Mouse (Mus musculus) fat pad, adult 2 months (tissue): ENCODE results near the gene Gm49318.

Experiments used
- DNase-seq: peaks from one replicate; pipeline ENCODE4 v3.0.0-alpha.2; 2011; ENCODE audit warnings: low read depth, low spot score; ENCODE audit errors: extremely low read depth

Gm49318 gene

DNA sequence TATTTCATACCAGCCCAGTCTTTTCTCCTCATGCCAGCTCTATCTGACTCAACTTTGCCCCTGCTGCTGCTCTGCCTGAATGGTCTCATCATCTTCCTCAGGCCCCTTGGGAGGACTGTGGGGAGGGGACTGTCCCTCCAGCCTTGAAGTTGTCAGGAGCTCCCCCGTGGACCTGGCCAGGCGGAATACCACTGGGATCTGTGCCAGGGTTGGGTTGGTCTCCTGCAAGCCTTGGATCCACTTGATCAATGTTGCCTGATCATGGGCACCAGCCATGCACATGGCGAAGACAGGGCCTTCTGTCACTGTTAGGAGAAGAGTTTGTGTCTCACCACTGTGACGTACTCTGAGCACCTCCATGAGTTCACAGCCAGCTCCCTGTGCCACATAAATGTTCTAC, 1.2 kb upstream of the Gm49318 start:
- DNase-seq, result no peak

DNA sequence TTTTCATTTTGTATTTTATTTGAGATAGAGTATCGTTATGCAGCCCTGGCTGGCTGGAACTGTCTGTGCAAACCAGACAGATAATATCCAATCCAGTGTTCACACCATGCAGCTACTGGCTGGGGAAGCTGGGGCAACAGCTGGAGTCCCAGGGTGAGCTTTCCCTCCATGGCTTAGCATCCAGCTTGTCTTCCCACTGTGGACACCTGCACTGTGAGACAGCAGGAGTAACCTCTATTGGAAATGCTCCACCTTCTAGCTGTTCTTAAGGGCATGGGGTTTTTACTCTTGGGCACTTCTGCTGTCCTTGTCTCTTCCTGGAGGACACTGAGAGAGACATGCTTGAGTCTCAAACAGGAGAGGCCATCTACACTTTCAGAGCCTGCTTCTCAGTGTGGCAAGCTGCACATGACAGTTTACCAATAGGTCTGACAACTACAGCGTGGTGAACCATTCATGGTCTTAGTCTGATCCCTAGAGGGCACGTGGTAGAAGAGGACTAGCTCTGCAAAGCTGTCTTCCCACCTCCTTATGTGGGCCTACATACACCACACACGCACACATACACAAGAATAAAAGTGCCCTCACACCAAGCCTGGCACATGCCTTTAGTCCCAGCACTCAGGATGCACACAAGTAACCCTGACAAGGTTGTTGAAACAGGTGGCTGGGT, 1.0 kb downstream of the Gm49318 start:
- DNase-seq, result no peak

DNA sequence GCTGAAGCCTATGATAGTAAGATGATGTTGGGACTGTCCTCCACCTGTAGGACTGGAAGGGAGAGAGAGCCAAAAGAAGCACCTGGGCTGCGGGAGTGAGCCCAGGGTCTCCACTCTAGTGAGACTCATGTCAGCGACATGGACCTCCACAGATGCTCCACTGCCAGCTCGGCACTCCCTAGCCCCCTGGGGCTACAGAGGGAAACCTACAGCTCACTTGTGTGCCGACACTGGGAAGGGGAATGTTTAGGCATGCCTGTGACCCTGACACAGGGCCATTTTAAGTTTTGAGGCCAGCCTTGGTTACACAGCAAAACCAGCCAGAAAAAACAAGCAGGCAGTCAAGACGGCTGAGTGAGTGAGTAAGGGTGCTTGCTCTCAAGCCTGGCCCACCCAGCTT, 3.9 kb downstream of the Gm49318 start:
- no peak for DNase-seq

DNA sequence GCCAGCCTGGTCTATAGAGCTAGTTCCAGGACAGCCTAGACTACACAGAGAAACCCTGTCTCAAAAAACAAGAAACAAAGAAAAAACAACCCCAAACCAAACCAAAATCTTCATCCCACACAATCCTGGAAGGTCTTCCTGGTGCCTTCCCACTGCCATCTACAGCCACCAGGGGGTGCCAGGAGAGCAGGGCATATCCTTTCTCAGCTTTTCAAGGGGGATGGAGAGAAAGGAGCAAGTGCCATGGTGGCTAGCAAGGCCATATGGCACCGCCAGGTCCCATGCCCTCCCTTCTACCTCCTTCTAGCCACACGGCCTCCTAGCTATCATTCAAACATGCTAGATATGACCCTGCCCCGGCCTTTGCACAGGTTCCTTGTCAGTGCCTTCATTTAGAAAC, 4.6 kb downstream of the Gm49318 start:
- no peak for DNase-seq

DNA sequence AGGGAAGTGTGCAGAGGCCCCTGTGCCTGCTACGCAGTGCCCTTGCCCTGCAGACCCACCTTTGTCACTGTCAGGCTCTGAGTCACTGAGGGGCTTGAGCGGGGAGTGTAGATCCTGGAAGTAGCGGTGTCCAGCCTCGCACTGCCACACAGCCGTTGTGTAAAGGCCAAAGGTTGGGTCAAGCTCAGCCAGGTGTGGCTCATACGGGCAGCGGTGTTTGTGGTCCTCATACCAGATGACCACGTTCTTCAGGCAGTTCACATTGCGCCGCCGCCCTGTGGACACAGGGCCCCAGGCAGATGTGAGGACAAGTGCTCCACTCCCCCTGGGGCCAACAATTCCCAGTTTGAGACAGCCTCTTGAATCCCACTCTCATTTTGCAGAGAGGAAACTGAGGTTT, 5.4 kb downstream of the Gm49318 start:
- DNase-seq, result no peak

DNA sequence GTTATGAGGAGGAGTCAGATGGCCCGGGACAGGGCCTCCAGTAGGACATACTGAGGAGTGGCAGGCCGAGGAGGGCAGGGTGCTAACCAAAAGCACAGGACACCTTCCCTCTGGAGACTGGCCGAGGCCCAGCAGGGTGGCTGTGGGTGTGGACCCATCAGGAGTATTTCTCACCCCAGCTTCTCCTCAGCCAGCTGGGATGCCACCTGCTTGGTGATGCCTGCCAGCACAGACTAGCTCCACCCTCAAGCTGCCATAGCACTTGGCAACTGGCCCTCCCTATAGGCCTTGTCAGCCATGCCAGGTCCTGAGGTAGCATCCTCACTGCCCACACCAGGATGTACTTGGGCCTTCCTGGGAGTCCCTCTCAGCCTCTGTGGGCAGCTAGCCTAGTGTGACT, 6.7 kb downstream of the Gm49318 start:
- DNase-seq, result no peak

DNA sequence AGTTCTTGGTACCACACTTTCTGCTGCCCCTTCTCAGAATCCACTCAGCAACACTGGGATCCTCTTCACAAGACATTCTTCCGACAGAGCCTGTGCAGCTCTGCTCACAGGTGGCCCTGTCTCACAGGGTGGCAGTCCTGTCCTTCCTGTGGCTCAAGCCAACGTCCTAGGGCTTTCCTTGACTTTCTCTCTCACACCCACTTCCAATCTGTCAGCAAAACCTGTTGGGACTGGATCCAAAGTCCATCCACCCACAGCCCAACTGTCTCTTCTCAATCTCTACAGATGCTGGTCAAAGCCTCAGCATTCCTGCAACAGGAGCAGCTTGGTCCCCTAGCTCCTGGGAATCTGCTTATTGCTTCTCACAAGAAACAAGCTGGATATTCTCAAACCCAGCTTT, 9.7 kb downstream of the Gm49318 start:
- DNase-seq, result no peak

DNA sequence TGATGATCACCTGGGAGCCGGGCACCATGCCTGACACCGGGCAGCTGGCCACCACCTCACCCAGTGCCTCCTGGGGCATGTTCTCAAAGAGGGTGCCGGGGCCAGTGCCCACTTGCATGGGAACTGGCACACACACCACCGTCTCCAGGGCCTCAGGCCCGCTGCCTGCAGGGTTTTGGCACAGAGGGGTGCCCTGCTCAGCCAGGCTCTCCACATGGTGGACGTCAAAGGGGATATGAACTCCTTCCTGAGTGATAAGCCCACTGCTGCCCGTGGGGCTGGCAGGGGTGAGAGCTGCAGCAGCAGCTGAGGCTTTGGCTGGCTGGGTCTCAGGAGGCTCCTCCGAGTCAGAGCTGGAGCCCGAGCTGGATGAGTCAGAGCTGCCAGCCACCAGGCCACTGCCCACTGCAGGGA, 13.0 kb downstream of the Gm49318 start:
- DNase-seq, result no peak

DNA sequence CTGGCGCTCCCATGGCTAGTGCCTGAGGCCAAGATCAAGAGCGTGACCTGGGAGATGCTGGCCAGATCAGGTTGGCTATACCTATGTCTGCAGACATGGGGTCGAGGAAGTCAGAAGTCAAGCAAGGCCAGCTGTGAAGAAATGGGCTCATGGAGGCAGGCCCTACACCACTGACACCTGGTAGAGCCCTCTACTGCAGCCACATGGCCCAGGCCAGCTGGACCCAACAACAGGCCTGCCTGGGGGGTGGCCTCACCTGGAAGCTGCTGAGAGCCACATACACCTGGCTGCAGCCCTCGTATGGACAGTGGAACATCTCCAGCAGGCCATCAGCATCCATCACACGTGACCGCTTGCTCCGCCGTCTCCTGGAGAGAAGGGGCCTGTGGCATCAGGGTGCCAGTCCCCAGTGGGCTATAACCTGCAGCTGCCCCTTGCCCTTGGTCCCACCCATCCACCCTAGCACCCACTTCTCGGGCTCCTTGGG, 14.0 kb downstream of the Gm49318 start:
- DNase-seq, result no peak

DNA sequence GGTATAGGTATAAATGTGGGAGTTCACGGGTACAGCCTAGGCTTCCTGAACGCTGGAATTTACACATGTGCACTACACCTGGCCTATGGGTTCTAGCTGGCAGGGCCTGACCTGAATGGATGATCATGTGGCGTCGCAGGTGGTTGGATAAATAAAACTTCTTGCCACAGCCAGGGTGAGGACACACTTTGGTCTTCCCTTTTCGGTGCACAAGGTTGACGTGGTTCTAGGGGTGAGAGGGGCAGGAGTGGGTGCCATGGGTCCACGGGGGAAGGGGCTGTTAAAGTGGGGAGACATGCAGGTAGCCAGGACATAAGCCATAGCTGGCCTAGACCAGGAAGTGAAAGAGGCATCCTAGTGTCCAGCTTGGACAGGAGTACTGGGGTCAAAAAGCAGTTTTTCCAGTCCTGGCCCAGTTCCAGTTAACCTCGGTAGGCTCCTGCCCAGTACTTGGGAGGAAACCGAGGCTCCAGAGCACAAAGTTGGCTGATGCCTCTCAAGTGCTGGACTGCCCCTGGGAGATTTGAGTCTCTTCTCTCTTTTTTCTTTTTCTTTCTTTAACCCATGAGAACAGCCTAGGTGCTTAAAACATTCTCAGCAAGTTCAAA, 14.7 kb downstream of the Gm49318 start:
- DNase-seq, result no peak

DNA sequence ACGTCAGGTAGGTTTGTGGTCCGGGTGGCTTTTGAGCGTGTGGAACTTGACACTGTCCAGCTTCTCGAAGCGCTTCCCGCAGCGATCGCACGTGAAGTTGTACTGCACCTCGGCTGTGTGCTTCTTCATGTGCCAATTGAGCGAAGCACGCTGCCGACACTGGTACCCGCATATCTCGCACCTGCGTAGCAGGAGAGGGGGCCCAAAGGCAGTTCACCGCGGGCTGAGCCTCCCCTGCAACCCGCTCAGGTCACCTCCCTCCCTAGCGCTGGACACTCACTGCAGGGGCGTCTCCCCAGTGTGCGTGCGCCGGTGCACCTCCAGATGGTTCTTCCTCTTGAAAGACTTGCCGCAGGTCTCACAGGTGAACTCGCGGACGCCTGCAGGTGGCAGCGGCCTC, 15.3 kb downstream of the Gm49318 start:
- DNase-seq, result no peak

DNA sequence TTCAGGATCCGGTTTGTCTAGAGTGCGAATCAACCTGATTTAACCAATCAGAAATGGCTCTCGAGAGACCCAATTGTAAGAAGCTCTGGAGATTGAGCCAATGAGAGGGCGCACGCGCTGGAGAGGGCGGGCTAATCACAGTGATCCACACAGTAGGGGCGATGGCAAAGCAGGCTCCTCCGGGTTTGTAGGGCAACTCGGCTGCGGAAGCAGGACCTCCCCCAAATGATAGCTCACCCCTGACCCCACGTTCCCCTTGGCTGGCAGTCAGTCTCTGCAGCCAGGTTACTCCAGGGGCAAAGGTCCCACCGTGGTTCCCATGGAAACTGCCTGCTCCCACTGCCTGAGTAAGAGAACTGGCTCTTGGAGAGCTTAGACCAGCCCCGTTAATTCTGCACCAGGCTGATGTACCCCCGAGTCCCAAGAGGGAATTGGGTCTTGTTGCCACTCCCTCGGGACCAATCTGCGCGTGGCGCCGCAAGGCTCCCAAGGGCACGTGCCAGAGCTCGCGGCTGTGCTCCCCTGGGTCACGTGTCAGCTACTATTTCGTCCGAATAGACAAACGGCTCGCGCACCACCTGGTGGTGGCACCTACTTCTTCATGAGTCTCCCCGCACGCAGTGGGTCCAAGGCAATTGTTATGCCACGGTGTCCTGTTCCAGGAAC, 16.5 kb downstream of the Gm49318 start:
- no peak for DNase-seq

DNA sequence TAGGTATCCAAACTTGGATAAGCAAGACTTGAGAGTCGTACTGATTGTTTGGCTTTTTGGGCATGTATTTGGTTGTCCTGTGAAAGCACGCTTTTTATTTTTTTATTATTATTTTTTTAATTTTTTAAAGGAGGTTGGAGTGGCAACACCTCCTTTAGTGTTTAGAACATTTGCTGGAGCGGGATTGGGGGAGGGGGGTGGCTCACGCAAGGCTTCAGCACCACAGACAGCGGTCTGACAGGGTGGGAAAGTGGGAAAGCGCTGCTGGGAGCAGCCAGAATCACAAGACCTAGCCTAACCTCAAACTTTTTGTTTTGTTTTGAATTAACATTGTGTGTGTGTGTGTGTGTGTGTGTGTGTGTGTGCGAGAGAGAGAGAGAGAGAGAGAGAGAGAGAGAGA, 17.4 kb downstream of the Gm49318 start:
- DNase-seq, result no peak

DNA sequence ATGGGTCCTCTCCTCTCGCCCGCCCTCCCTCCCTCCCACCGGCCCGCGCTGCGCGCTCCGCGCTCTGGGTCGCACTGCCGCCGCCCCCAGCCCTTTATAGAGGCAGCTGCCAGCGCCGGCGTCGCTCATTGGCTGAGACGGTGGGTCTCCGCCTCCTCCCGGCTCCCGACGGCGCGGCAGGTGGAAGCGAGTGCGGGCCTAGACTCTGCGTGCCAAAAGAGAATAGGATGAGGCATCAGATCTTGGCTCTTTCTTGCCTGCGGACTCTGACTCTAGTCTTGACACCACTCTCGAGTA, 19.2 kb downstream of the Gm49318 start, which contains the start of gene Elavl3:
Elavl3 (minus strand) TSS at position 66 of the 297 bp plus-strand sequence.
- no peak for DNase-seq

DNA sequence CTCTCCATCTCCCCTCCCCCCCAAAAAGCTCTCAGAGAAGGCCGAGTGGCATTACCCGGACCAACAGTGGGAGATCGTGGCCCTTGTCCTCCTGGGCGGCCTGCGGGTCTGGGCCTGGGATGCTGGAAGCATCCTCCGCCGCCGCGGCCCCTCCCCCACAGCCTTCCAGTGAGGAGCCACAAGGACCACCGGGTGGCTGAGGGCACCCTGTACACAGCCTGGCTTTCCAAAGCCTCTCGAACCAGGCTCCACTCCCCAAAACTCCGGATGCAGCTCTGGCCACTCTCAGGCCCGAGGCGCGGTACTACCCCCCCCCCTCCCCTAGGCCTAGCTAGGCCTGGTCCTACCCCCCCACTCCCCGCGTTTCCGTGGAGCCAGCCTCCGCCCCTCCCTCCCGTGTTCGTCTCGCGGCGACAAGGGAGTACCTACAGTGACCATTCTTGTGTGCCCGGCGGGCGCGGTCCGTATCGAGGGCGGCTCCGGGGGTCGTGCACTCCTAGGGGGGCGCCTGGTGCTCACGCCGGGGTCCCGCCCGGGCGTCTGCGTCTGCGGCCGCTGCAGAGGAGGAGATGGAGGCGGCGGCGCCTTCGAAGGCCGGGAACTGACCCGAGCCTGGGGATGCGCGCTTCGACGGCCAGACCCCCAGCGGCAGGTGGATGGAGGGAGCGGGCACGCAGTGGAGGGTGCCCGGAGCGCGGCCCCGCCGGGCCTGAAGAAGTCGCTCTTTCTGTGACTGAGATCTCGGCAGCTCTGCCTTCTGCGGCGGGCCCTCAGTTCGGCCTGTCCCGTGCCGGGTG, 19.7 kb downstream of the Gm49318 start:
- DNase-seq, result no peak

DNA sequence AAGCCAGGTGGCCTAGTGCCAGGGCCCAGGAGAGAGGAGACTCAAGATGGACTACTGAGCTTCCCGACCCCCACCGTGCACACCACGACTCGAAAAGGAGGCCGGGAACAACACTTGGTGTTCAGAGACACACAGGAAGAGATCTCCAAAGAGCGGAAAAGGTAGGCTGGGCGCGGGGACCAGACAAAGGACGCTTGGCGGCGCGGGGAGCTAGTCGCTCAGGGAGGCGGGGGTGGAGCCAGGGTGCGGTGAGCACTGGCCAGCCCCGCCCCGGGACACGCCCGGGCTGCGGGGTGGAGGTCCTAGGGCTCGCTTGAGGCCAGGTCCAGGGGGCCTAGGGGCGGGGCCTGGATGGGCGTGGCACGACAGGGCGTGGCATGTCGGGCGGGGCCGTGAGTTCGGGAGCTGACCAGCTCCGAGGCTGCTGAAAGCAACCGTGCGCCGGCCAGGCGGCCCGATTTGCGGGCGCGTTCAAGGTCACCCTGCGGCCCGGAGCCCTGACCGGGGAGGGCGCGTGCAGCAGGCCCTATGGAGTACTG, 20.6 kb downstream of the Gm49318 start:
- DNase-seq, result no peak

DNA sequence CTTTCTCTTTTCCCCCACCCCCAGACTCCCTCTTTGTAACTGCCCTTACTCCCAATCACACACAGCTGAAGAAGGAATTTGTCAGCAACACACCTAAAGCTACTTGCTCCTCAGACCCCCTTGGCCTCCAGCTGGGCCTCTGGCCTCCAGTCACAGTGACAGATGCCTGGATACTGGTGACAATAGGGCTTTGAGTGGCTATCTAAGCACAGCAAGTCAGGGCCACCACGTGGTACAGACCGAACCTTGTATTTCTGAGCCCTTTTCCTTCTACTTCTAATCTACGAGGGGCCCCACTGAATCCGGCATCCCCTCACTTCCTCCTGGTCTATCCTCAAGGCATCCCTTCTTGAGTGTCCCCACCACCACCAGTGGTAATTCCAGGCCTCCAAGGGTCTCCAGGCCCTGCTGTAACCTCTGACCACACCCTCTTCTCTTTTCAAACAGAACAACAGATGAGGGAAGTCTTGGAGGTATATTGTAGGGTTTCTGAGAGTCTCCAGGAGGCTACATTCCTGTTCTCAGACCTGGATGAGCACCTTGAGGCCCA, 21.3 kb downstream of the Gm49318 start:
- DNase-seq, result no peak

DNA sequence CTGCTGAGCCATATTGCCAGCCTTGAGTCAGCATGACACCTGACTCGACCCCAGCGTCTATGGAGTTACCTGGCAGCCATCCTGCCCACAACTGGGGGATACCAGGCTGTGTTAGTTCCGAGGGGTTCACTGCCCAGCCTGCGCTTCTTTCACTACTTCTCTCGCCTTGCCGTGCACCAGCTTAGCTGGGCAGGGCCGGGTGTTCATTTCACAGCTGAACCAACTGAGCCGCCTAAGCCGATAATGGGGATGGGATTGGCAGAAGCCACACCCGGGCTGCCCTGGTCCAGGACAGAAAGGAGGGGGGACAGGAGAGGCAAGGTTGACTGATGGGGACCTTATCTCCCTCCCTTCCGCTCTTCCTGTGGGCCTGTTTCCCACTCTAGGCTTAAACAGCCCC, 21.7 kb downstream of the Gm49318 start:
- DNase-seq, result no peak

DNA sequence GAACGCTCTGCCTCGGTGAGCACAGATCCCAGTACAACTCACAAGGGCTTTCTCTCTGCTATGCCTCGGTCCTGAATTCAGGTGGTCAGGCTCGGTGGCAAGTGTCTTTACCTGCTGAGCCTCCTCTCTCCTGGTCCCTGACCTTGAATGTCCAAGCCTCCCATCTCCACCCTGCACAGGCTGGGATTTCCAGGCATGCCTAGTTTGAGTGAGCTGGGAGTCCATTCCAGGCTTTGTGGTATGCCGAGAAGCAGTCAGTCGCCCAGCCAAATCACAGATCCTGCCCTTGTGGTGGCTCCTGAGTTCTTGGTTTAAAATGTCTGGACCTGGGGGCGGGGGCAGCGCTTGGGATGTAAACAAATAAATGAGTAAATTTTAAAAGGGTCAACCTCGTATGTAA, 23.7 kb downstream of the Gm49318 start:
- no peak for DNase-seq

DNA sequence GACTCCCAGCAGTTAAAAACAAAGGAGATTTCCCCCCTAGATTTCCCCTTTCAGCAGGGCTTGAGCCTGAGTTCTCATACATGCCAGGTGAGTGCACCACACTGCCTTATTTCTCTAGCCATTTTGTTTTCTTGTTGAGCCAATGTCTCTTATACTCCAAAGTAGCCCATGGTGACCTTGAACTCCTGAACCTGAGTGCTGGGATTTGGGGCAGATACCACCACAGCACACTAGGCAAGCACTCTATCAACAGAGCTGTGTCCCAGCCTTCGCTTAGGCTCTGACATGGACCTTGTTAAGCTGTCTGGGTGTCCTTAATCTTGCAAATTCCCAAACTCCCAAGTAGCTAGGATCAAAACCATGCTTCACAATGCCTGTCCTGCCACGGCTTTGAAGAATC, 29.2 kb downstream of the Gm49318 start:
- no peak for DNase-seq

DNA sequence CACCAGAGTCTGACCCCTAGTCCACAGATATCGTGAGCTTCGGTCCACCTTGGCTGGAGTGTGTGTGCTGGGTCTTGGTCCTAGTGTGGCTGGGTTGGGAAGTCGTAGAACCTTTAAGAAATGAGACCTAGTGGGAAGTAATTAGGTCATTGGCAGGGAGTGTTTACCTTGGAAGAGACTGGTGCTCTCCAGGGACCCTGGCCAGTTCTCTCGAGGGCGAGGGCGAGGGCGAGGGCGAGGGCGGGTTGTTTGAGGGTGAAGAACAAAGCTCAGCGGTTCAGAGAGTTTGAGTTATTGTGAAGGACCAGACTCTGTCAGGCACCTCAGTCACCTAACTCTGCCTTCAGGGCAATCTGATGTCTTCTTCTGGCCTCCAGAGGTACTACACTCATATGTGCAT, 33.2 kb downstream of the Gm49318 start:
- DNase-seq, result no peak
